Mouse (Mus musculus): Measurements from ENCODE around the gene Arid4b. TPM values are rescaled to one million over a fixed set of nuclear protein-coding genes. Genes with fewer than 3 reads are reported as not detected.

Arid4b gene
- polyA plus RNA-seq, 1 experiment from 2014 or later, result 45.2 TPM

- no peak for ATAC-seq (replicated peaks; ENCODE audit: low FRiP score)
- no peak overlapping the region for H3K9ac ChIP-seq (ENCODE audit: low read depth, low read length)
- no peaks in the 10 kb centered on the region for H3K27me3 ChIP-seq (replicated peaks; ENCODE audit: control insufficient read depth, insufficient read depth, low read length)
- no peak overlapping the region for H3K27ac ChIP-seq (ENCODE audit: low read depth, low read length)
- no peak for DNase-seq (ENCODE audit: low spot score)
- no peaks in the 10 kb centered on the region for H3K9me3 ChIP-seq (ENCODE audit: control insufficient read depth, low read length)
- H3K36me3 ChIP-seq (ENCODE audit: control insufficient read depth, insufficient read depth, low read length), result peaks cover 4% of the 10 kb centered on the region
- H3K4me3 ChIP-seq (ENCODE audit: low read depth, low read length), result no peak overlapping the region
- H3K4me1 ChIP-seq (replicated peaks; ENCODE audit: control insufficient read depth, insufficient read depth, low read length), result no peaks in the 10 kb centered on the region; the same call in 1 of the 2 replicates
- H3K4me2 ChIP-seq, result no peak overlapping the region
These were observed 19.2 kb upstream of the Arid4b start for GRCm38 (mm10) chr13:14043851-14044250.

- H3K36me3 ChIP-seq (ENCODE audit: control insufficient read depth, insufficient read depth, low read length), result peaks cover 4% of the 10 kb centered on the region
- H3K4me3 ChIP-seq (ENCODE audit: low read depth, low read length), result no peak overlapping the region
- no peak overlapping the region for H3K27ac ChIP-seq (ENCODE audit: low read depth, low read length)
- ATAC-seq (replicated peaks; ENCODE audit: low FRiP score), result no peak
- no peaks in the 10 kb centered on the region for H3K9me3 ChIP-seq (ENCODE audit: control insufficient read depth, low read length)
- H3K9ac ChIP-seq (ENCODE audit: low read depth, low read length), result no peak overlapping the region
- no peak overlapping the region for H3K4me2 ChIP-seq
- no peaks in the 10 kb centered on the region for H3K4me1 ChIP-seq (replicated peaks; ENCODE audit: control insufficient read depth, insufficient read depth, low read length)
- WGBS, result 54% methylated on average over 2 of the region's 2 CpGs
- no peaks in the 10 kb centered on the region for H3K27me3 ChIP-seq (replicated peaks; ENCODE audit: control insufficient read depth, insufficient read depth, low read length)
- DNase-seq (ENCODE audit: low spot score), result no peak
These were observed 18.5 kb upstream of the Arid4b start for GRCm38 (mm10) chr13:14044521-14044920.

GRCm38 (mm10) chr13:14049878-14050277 lies 13.2 kb upstream of the Arid4b start:
- no peaks in the 10 kb centered on the region for H3K27me3 ChIP-seq (replicated peaks; ENCODE audit: control insufficient read depth, insufficient read depth, low read length)
- ATAC-seq (replicated peaks; ENCODE audit: low FRiP score) (no peak), DNase-seq (ENCODE audit: low spot score) (no peak)
- H3K4me1 ChIP-seq (replicated peaks; ENCODE audit: control insufficient read depth, insufficient read depth, low read length), result no peaks in the 10 kb centered on the region
- no peak overlapping the region for H3K4me2 ChIP-seq
- no peak overlapping the region for H3K9ac ChIP-seq (ENCODE audit: low read depth, low read length)
- WGBS, result 62% methylated on average over 1 of the region's 1 CpGs
- H3K36me3 ChIP-seq (ENCODE audit: control insufficient read depth, insufficient read depth, low read length), result peaks cover 17% of the 10 kb centered on the region
- H3K4me3 ChIP-seq (ENCODE audit: low read depth, low read length), result no peak overlapping the region
- no peak overlapping the region for H3K27ac ChIP-seq (ENCODE audit: low read depth, low read length)
- H3K9me3 ChIP-seq (ENCODE audit: control insufficient read depth, low read length), result no peaks in the 10 kb centered on the region

- H3K4me2 ChIP-seq, result no peak overlapping the region
- H3K9ac ChIP-seq (ENCODE audit: low read depth, low read length), result no peak overlapping the region
- peaks cover 10% of the 10 kb centered on the region; the same call in 1 of the 2 replicates for H3K36me3 ChIP-seq (ENCODE audit: control insufficient read depth, insufficient read depth, low read length)
- 81% methylated on average over 3 of the region's 3 CpGs for WGBS
- no peak overlapping the region for H3K27ac ChIP-seq (ENCODE audit: low read depth, low read length)
- H3K9me3 ChIP-seq (ENCODE audit: control insufficient read depth, low read length), result no peaks in the 10 kb centered on the region
- ATAC-seq (replicated peaks; ENCODE audit: low FRiP score) (no peak), DNase-seq (ENCODE audit: low spot score) (no peak)
- no peak overlapping the region for H3K4me3 ChIP-seq (ENCODE audit: low read depth, low read length)
- no peaks in the 10 kb centered on the region for H3K27me3 ChIP-seq (replicated peaks; ENCODE audit: control insufficient read depth, insufficient read depth, low read length)
- H3K4me1 ChIP-seq (replicated peaks; ENCODE audit: control insufficient read depth, insufficient read depth, low read length), result peaks cover 1% of the 10 kb centered on the region; the same call in 1 of the 2 replicates
These were observed 6.2 kb upstream of the Arid4b start for GRCm38 (mm10) chr13:14056801-14057200.

GRCm38 (mm10) chr13:14059582-14059981 lies 3.5 kb upstream of the Arid4b start:
- Histone ChIP-seq H3K9me3 (ENCODE audit: control insufficient read depth, low read length) (no peaks in the 10 kb centered on the region), H3K9ac (ENCODE audit: low read depth, low read length) (no peak overlapping the region), H3K4me1 (replicated peaks; ENCODE audit: control insufficient read depth, insufficient read depth, low read length) (peaks cover 7% of the 10 kb centered on the region), H3K4me2 (no peak overlapping the region), H3K27me3 (replicated peaks; ENCODE audit: control insufficient read depth, insufficient read depth, low read length) (no peaks in the 10 kb centered on the region), H3K4me3 (ENCODE audit: low read depth, low read length) (no peak overlapping the region), H3K36me3 (ENCODE audit: control insufficient read depth, insufficient read depth, low read length) (no peaks in the 10 kb centered on the region), H3K27ac (ENCODE audit: low read depth, low read length) (no peak overlapping the region)
- ATAC-seq (replicated peaks; ENCODE audit: low FRiP score) (no peak), DNase-seq (ENCODE audit: low spot score) (no peak)

GRCm38 (mm10) chr13:14062209-14063012 lies 621 bp upstream of the Arid4b start:
- 2% methylated on average over 11 of the region's 11 CpGs for WGBS
- H3K4me3 ChIP-seq (ENCODE audit: low read depth, low read length), result peak overlapping the region; percentile 99
- H3K9ac ChIP-seq (ENCODE audit: low read depth, low read length), result peak overlapping the region; percentile 71
- peaks cover 14% of the 10 kb centered on the region for H3K4me1 ChIP-seq (replicated peaks; ENCODE audit: control insufficient read depth, insufficient read depth, low read length)
- H3K27ac ChIP-seq (ENCODE audit: low read depth, low read length), result peak overlapping the region; percentile 71; the same call in 1 of the 2 replicates
- peak overlapping the region; percentile 79 for H3K4me2 ChIP-seq
- no peak for DNase-seq (ENCODE audit: low spot score)
- no peaks in the 10 kb centered on the region for H3K36me3 ChIP-seq (ENCODE audit: control insufficient read depth, insufficient read depth, low read length)
- no peak for ATAC-seq (replicated peaks; ENCODE audit: low FRiP score)
- H3K27me3 ChIP-seq (replicated peaks; ENCODE audit: control insufficient read depth, insufficient read depth, low read length), result no peaks in the 10 kb centered on the region
- H3K9me3 ChIP-seq (ENCODE audit: control insufficient read depth, low read length), result no peaks in the 10 kb centered on the region

GRCm38 (mm10) chr13:14063942-14064271 lies 875 bp downstream of the Arid4b start:
- H3K36me3 ChIP-seq (ENCODE audit: control insufficient read depth, insufficient read depth, low read length), result no peaks in the 10 kb centered on the region
- WGBS, result under 1% methylated on average over 30 of the region's 31 CpGs
- peak overlapping the region; percentile 91 for H3K9ac ChIP-seq (ENCODE audit: low read depth, low read length)
- H3K4me1 ChIP-seq (replicated peaks; ENCODE audit: control insufficient read depth, insufficient read depth, low read length), result peaks cover 14% of the 10 kb centered on the region
- H3K27me3 ChIP-seq (replicated peaks; ENCODE audit: control insufficient read depth, insufficient read depth, low read length), result no peaks in the 10 kb centered on the region
- DNase-seq (ENCODE audit: low spot score) (no peak), ATAC-seq (replicated peaks; ENCODE audit: low FRiP score) (peak; percentile 42)
- H3K27ac ChIP-seq (ENCODE audit: low read depth, low read length), result peak overlapping the region; percentile 95
- peak overlapping the region; percentile 84 for H3K4me2 ChIP-seq
- H3K4me3 ChIP-seq (ENCODE audit: low read depth, low read length), result peak overlapping the region; percentile 99
- no peaks in the 10 kb centered on the region for H3K9me3 ChIP-seq (ENCODE audit: control insufficient read depth, low read length)

GRCm38 (mm10) chr13:14064341-14065027 lies 1.5 kb downstream of the Arid4b start:
- peaks cover 14% of the 10 kb centered on the region for H3K4me1 ChIP-seq (replicated peaks; ENCODE audit: control insufficient read depth, insufficient read depth, low read length)
- DNase-seq (ENCODE audit: low spot score) (peak; percentile 60), ATAC-seq (replicated peaks; ENCODE audit: low FRiP score) (0 out of 2 replicates have a peak, but pooled peaks have one; percentile 4)
- H3K4me3 ChIP-seq (ENCODE audit: low read depth, low read length), result peak overlapping the region; percentile 99
- peak overlapping the region; percentile 95 for H3K27ac ChIP-seq (ENCODE audit: low read depth, low read length)
- H3K36me3 ChIP-seq (ENCODE audit: control insufficient read depth, insufficient read depth, low read length), result no peaks in the 10 kb centered on the region
- peak overlapping the region; percentile 91 for H3K9ac ChIP-seq (ENCODE audit: low read depth, low read length)
- WGBS, result under 1% methylated on average over 64 of the region's 65 CpGs
- H3K9me3 ChIP-seq (ENCODE audit: control insufficient read depth, low read length), result no peaks in the 10 kb centered on the region
- peak overlapping the region; percentile 84 for H3K4me2 ChIP-seq
- H3K27me3 ChIP-seq (replicated peaks; ENCODE audit: control insufficient read depth, insufficient read depth, low read length), result no peaks in the 10 kb centered on the region

All from liver, embryonic 11.5 days (tissue).